Mouse (Mus musculus) lung, adult 2 months (tissue): ENCODE results near the gene Kank2. TPM values are rescaled to one million over a fixed set of nuclear protein-coding genes. Genes with fewer than 3 reads are reported as not detected.
A peak's percentile ranks its signal among the peaks of the same experiment; 100 is the strongest.

ENCODE experiments used
- DNase-seq: peaks from one replicate; pipeline ENCODE4 v3.0.0; 2022
- H3K4me1 ChIP-seq: fragments of 200-500 bp; 2 replicates; pipeline ENCODE4 v1.6.1; 2011; ENCODE audit warnings: low read length; ENCODE audit not compliant: control insufficient read depth, insufficient read depth
- H3K4me3 ChIP-seq: fragments of 200-500 bp; replicated peaks from 2 replicates; pipeline ENCODE3; 2011; ENCODE audit warnings: low read depth, mild to moderate bottlenecking, control low read depth, low read length; ENCODE audit errors: extremely low read depth
- CTCF ChIP-seq: fragments of 200-500 bp; IDR thresholded peaks from 2 replicates; pipeline ENCODE4 v1.5.1; 2011; ENCODE audit warnings: mild to moderate bottlenecking, low read length, control low read depth; ENCODE audit not compliant: insufficient read depth
- POLR2A ChIP-seq: fragments of 200-500 bp; IDR thresholded peaks from 2 replicates; pipeline ENCODE4 v1.6.1; 2011; ENCODE audit warnings: low read depth, mild to moderate bottlenecking, control low read depth, low read length, borderline replicate concordance; ENCODE audit errors: extremely low read depth
- WGBS: fragments of 180-500 bp; shearing (Covaris S2); methylation state at CpG from one replicate; pipeline ENCODE4 v1.1.7; 2018; 5-methylcytosine and 5-hydroxymethylcytosine counted together
- polyA plus RNA-seq: library from polyadenylated mRNA; depleted of rRNA; stranded (reverse); fragments of >200 nt; gene quantifications from 2 replicates; pipeline ENCODE4 v1.2.3, GENCODE M21; 2012; rRNA removed

Gene Kank2
- polyA plus RNA-seq = 108 and 127 TPM in 2 replicates

GRCm38 (mm10) chr9:21798345-21799009 is at the start of gene Kank2:
Kank2 (minus strand) TSS chr9:21798744.
- WGBS = 0% methylated on average over 52 of the region's 52 CpGs
- Histone ChIP-seq H3K4me1 (peaks cover 12% of the 10 kb centered on the region), H3K4me3 (peak within 1 kb of the TSS; percentile 62)
- no peak for TF ChIP-seq CTCF
- TF ChIP-seq POLR2A = peak; percentile 81; the same call in 1 of the 2 replicates
- peak; percentile 96 for DNase-seq

DNA sequence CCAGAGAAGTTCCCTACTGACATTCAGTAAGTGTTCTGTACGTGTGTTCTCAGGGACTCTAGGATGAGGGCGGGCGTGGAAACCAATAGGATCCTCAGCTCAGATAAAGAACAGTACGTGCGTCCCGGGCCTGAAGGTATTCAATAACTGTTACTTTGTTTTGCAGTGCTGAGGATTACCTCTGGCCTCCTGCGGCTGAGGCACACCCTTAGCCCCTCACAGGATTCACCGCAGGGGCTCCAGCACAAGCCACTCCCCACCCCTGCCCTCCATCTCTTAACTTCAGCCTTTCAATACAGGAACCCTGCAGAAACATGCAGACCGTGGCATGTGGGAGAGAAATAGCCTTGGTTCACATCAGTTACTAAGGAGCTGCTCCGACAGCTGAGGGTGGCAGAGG is 49.4 kb upstream of the Kank2 start:
- Histone ChIP-seq H3K4me3 (no peak overlapping the region), H3K4me1 (peaks cover 26% of the 10 kb centered on the region)
- no peak for TF ChIP-seq CTCF
- TF ChIP-seq POLR2A = no peak
- WGBS = 50% methylated on average over 10 of the region's 10 CpGs
- no peak for DNase-seq

DNA sequence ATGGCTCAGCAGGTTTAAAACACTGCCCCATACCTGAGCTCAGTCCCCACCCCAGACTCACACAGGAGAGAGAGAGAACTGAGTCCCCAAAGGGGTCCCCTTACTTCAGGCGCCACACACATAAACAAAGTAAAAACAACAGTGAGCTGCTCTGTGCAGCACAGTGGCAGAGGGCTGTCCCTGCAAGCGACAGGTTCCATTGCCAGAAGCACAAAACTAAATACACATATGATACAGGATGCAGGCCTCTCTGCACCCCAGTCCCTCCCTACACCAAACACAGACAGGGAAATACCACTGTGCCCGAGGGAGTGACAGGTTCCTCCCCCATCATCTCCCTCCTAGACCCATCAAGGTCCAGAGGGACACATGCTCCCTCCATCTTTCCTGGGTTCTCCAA is 48.9 kb upstream of the Kank2 start:
- TF ChIP-seq CTCF (no peak), POLR2A (peak; percentile 5; the same call in 1 of the 2 replicates)
- H3K4me3 ChIP-seq = no peak overlapping the region
- H3K4me1 ChIP-seq = peaks cover 29% of the 10 kb centered on the region
- 25% methylated on average over 3 of the region's 3 CpGs for WGBS
- no peak for DNase-seq

DNA sequence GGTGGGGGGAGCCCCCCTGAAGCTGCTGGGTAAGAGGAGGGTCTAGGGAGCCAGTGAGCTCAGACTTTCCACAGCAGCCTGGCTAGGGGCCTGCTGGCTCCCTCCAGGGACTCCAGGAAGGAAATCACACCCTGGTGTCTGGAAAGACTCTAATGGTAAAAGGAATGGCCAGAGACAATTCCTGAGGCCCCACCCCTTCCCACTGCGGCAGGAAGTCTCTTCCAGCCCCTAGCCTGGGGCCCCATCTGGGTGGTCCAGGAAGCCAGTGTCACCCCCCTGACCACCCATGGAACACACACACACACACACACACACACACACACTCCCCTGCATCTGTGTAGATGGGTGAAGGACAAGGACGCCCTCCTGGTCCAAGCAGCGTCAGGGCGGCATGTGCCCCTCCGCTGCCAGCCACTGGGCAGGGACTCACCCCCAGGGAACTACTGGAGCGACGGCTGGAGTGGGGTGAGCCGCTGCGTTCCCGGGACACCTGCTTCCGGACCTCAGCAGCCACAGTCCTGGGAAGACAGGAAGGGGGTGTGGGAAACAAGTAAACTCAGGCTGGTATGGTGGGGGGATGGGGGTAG is 48.3 kb upstream of the Kank2 start:
- Histone ChIP-seq H3K4me1 (peaks cover 29% of the 10 kb centered on the region), H3K4me3 (peak overlapping the region; percentile 50)
- 16% methylated on average over 11 of the region's 11 CpGs for WGBS
- peak; percentile 43; the same call in 1 of the 2 replicates for TF ChIP-seq POLR2A
- TF ChIP-seq CTCF = no peak
- DNase-seq = peak; percentile 45

- Histone ChIP-seq H3K4me3 (no peak overlapping the region), H3K4me1 (peaks cover 28% of the 10 kb centered on the region)
- DNase-seq = peak; percentile 51
- TF ChIP-seq CTCF = no peak
- no peak for TF ChIP-seq POLR2A
- 42% methylated on average over 14 of the region's 14 CpGs for WGBS
These were observed 47.0 kb upstream of the Kank2 start for GRCm38 (mm10) chr9:21845381-21846080.

- H3K4me3 ChIP-seq = no peak overlapping the region
- 42% methylated on average over 6 of the region's 6 CpGs for WGBS
- DNase-seq = no peak
- no peak for TF ChIP-seq CTCF
- no peak for TF ChIP-seq POLR2A
- peaks cover 27% of the 10 kb centered on the region for H3K4me1 ChIP-seq
These were observed 44.5 kb upstream of the Kank2 start for GRCm38 (mm10) chr9:21843086-21843485.

DNA sequence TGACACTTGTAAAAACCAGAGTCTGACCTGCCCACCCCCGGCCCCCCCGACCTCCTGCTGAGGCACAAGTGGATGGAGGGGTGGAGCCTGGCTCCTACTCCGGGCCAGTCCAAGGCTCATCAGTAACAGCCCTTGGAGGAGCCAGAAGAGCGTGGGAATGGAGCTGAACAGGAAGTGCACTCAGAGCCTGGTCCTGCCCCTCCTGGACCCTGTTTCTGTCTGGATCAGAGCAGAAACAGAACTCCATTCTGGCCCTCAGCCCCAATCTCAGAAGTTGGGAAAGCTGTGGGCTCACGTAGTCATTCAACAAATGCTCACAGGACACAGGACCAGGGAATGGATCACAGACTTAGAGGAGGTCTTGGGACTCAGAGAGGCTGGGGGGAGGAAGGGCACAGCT is 43.8 kb upstream of the Kank2 start:
- H3K4me1 ChIP-seq = peaks cover 22% of the 10 kb centered on the region
- TF ChIP-seq CTCF (no peak), POLR2A (0 out of 2 replicates have a peak, but pooled peaks have one; percentile 6)
- no peak for DNase-seq
- WGBS = 24% methylated on average over 5 of the region's 5 CpGs
- no peak overlapping the region for H3K4me3 ChIP-seq

DNA sequence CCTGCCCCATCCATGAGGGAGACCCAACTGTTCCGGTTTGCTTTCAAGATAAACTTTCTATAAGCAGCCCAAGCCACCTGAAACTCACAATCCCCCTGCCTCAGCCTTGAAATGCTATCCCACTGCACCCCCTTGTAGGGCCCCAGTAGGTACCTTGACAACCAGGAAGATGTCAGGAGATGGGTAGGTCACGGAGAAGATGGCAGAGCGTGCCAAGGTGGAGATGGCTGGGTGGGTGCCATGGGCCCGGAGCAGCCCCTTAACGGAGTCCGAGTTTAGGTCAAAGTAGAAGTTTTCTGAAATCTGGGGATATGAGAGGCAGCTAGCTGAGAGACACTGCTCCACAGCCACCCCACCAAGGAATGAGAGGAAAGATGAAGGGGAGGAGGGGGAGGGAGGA is 42.8 kb upstream of the Kank2 start:
- Histone ChIP-seq H3K4me3 (no peak overlapping the region), H3K4me1 (peaks cover 17% of the 10 kb centered on the region)
- 90% methylated on average over 6 of the region's 6 CpGs for WGBS
- DNase-seq = no peak
- no peak for TF ChIP-seq POLR2A

GRCm38 (mm10) chr9:21840115-21840787 is 41.7 kb upstream of the Kank2 start:
- peak; percentile 45 for DNase-seq
- H3K4me3 ChIP-seq = no peak overlapping the region
- 61% methylated on average over 8 of the region's 8 CpGs for WGBS
- TF ChIP-seq CTCF (peak; percentile 94), POLR2A (no peak)
- H3K4me1 ChIP-seq = peaks cover 8% of the 10 kb centered on the region

GRCm38 (mm10) chr9:21837690-21838089 is 39.1 kb upstream of the Kank2 start:
- TF ChIP-seq POLR2A (no peak), CTCF (no peak)
- Histone ChIP-seq H3K4me1 (peaks cover 5% of the 10 kb centered on the region), H3K4me3 (no peak overlapping the region)
- WGBS = 97% methylated on average over 2 of the region's 2 CpGs
- DNase-seq = no peak
